Mouse (Mus musculus): ENCODE measurements around the gene 2610507B11Rik. TPM values are rescaled to one million over a fixed set of nuclear protein-coding genes. Genes with fewer than 3 reads are reported as not detected.

2610507B11Rik gene
- polyA plus RNA-seq (2012; rRNA removed): 46.4 and 52.0 TPM in 2 replicates

GRCm38 (mm10) chr11:78261380-78262352, at the start of gene 2610507B11Rik:
Gene 2610507B11Rik (plus strand): TSS chr11:78261752.

GRCm38 (mm10) chr11:78245627-78246317, 15.8 kb upstream of the 2610507B11Rik start, which contains the start of the genes Sdf2 and Supt6:
Gene Sdf2 (plus strand): TSS chr11:78245746.
Gene Supt6 (minus strand): TSS chr11:78245987.

GRCm38 (mm10) chr11:78290654-78291053, 29.1 kb downstream of the 2610507B11Rik start, which contains the start of gene BC030499:
Gene BC030499 (plus strand): TSS chr11:78290841.

GRCm38 (mm10) chr11:78301357-78302084, 40.0 kb downstream of the 2610507B11Rik start, which contains the start of gene Spag5:
Gene Spag5 (plus strand): TSS chr11:78301529.

GRCm38 (mm10) chr11:78322860-78323259, 61.3 kb downstream of the 2610507B11Rik start, which contains the start of gene Aldoc:
Gene Aldoc (plus strand): TSS chr11:78322968.

GRCm38 (mm10) chr11:78327634-78328511, 66.3 kb downstream of the 2610507B11Rik start, which contains the start of gene Pigs:
Gene Pigs (plus strand): TSS chr11:78328415.

Other genes with a start within 250 kb of the 2610507B11Rik start
- gene Dhrs13, start 229.5 kb upstream of the 2610507B11Rik start, polyA plus RNA-seq (2012; rRNA removed): 3.2 and 5.0 TPM in 2 replicates
- 24.7 and 30.1 TPM in 2 replicates for gene Flot2, start 223.8 kb upstream of the 2610507B11Rik start, polyA plus RNA-seq (2012; rRNA removed)
- 13.7 and 15.4 TPM in 2 replicates for gene Eral1, start 181.4 kb upstream of the 2610507B11Rik start, polyA plus RNA-seq (2012; rRNA removed)
- 8.2 and 9.1 TPM in 2 replicates for gene Fam222b, start 167.1 kb upstream of the 2610507B11Rik start, polyA plus RNA-seq (2012; rRNA removed)
- gene Traf4, start 96.2 kb upstream of the 2610507B11Rik start, polyA plus RNA-seq (2012; rRNA removed): 56.3 and 88.1 TPM in 2 replicates
- gene Nek8, start 85.1 kb upstream of the 2610507B11Rik start, polyA plus RNA-seq (2012; rRNA removed): 6.4 and 6.5 TPM in 2 replicates
- gene Tlcd1, start 85.0 kb upstream of the 2610507B11Rik start, polyA plus RNA-seq (2012; rRNA removed): 23.7 and 47.3 TPM in 2 replicates
- gene Rpl23a, start 78.2 kb upstream of the 2610507B11Rik start, polyA plus RNA-seq (2012; rRNA removed): 14.0 and 21.6 TPM in 2 replicates
- gene Rab34, start 73.3 kb upstream of the 2610507B11Rik start, polyA plus RNA-seq (2012; rRNA removed): 17.3 and 32.5 TPM in 2 replicates
- gene Proca1, start 68.4 kb upstream of the 2610507B11Rik start, polyA plus RNA-seq (2012; rRNA removed): 0.09 and 0.15 TPM in 2 replicates
- 49.4 and 60.2 TPM in 2 replicates for gene Sdf2, start 16.0 kb upstream of the 2610507B11Rik start, polyA plus RNA-seq (2012; rRNA removed)
- gene Supt6, start 15.8 kb upstream of the 2610507B11Rik start, polyA plus RNA-seq (2012; rRNA removed): 14.7 and 15.7 TPM in 2 replicates
- gene BC030499, start 29.1 kb downstream of the 2610507B11Rik start, polyA plus RNA-seq (2012; rRNA removed): 0.06 TPM in 2 replicates
- 2.4 and 4.1 TPM in 2 replicates for gene Spag5, start 39.8 kb downstream of the 2610507B11Rik start, polyA plus RNA-seq (2012; rRNA removed)
- 5.7 and 6.7 TPM in 2 replicates for gene Aldoc, start 61.2 kb downstream of the 2610507B11Rik start, polyA plus RNA-seq (2012; rRNA removed)
- 35.8 and 40.6 TPM in 2 replicates for gene Pigs, start 66.7 kb downstream of the 2610507B11Rik start, polyA plus RNA-seq (2012; rRNA removed)
- gene Unc119, start 81.7 kb downstream of the 2610507B11Rik start, polyA plus RNA-seq (2012; rRNA removed): 13.9 and 17.0 TPM in 2 replicates
- gene Foxn1, start 124.8 kb downstream of the 2610507B11Rik start, polyA plus RNA-seq (2012; rRNA removed): 1.5 and 1.9 TPM in 2 replicates
- gene Slc13a2, start 160.5 kb downstream of the 2610507B11Rik start, polyA plus RNA-seq (2012; rRNA removed): 0.03 TPM in 2 replicates
- 11.8 and 16.8 TPM in 2 replicates for gene Slc46a1, start 203.9 kb downstream of the 2610507B11Rik start, polyA plus RNA-seq (2012; rRNA removed)
- gene Sarm1, start 236.0 kb downstream of the 2610507B11Rik start, polyA plus RNA-seq (2012; rRNA removed): 0.52 and 0.53 TPM in 2 replicates
- 8.3 and 11.7 TPM in 2 replicates for gene Vtn, start 237.3 kb downstream of the 2610507B11Rik start, polyA plus RNA-seq (2012; rRNA removed)
- 0.12 TPM in 1 of 2 replicates, not detected in the other for gene Sebox, start 241.7 kb downstream of the 2610507B11Rik start, polyA plus RNA-seq (2012; rRNA removed)